Mouse (Mus musculus) spleen, adult 2 months (tissue): ENCODE measurements around the gene Tmem33.

ENCODE experiments used
- CTCF ChIP-seq: fragments of 200-500 bp; IDR thresholded peaks from 2 replicates; pipeline ENCODE4 v1.5.1; 2011; ENCODE audit warnings: mild to moderate bottlenecking, inconsistent platforms; ENCODE audit not compliant: insufficient read depth, insufficient read length, insufficient replicate concordance; ENCODE audit errors: extremely low read depth
- POLR2A ChIP-seq: fragments of 200-500 bp; IDR thresholded peaks from 2 replicates; pipeline ENCODE4 v1.6.1; 2011; ENCODE audit warnings: low read depth, low read length, inconsistent platforms

- TF ChIP-seq POLR2A (no peak), CTCF (no peak)
These were observed 52.1 kb downstream of the Tmem33 start for GRCm38 (mm10) chr5:67312522-67312851.
